Mouse (Mus musculus) liver, postnatal 0 days (tissue): ENCODE measurements at regions not wholly inside any gene's neighbourhood (a gene's known extent, or its start where the extent isn't known, plus 50 kb on each side); places are given as distances from the start of the nearest gene placed in this dataset.

Experiments used
- ATAC-seq: fragments of 200-750 bp; cut with Nextera tagmentation; 2 replicates; pipeline ENCODE4 v1.8.0; 2017; ENCODE audit warnings: mild to moderate bottlenecking, moderate library complexity
- DNase-seq: peaks from one replicate; pipeline ENCODE4 v3.0.0-alpha.2; 2016
- H3K27ac ChIP-seq: fragments of 300-500 bp; sonication (generic); 2 replicates; pipeline ENCODE4 v1.5.1; 2014; ENCODE audit warnings: antibody characterized with exemption, moderate library complexity, mild to moderate bottlenecking, low read depth
- H3K27me3 ChIP-seq: fragments of 300-500 bp; sonication (generic); 2 replicates; pipeline ENCODE4 v1.6.1; 2014; ENCODE audit warnings: low read length, control low read depth, mixed read lengths; ENCODE audit not compliant: insufficient read depth
- H3K36me3 ChIP-seq: fragments of 300-500 bp; sonication (generic); replicated peaks from 2 replicates; pipeline ENCODE4 v1.6.1; 2014; ENCODE audit warnings: mild to moderate bottlenecking, control low read depth, low read length, moderate library complexity, mixed read lengths; ENCODE audit not compliant: insufficient read depth
- H3K4me1 ChIP-seq: fragments of 300-500 bp; sonication (generic); 2 replicates; pipeline ENCODE4 v1.6.1; 2014; ENCODE audit warnings: antibody characterized with exemption, mild to moderate bottlenecking, control low read depth; ENCODE audit not compliant: insufficient read depth
- H3K4me2 ChIP-seq: fragments of 300-500 bp; sonication (generic); 2 replicates; pipeline ENCODE4 v1.6.1; 2014; ENCODE audit warnings: low read depth, mild to moderate bottlenecking, low read length, moderate library complexity, mixed read lengths
- H3K4me3 ChIP-seq: fragments of 300-500 bp; sonication (generic); 2 replicates; pipeline ENCODE4 v1.5.1; 2014; ENCODE audit warnings: low read depth, low read length
- H3K9ac ChIP-seq: fragments of 300-500 bp; sonication (generic); replicated peaks from 2 replicates; pipeline ENCODE4 v1.6.1; 2014; ENCODE audit warnings: mild to moderate bottlenecking, moderate library complexity
- H3K9me3 ChIP-seq: fragments of 300-500 bp; sonication (generic); 2 replicates; pipeline ENCODE4 v1.6.1; 2016; ENCODE audit warnings: mild to moderate bottlenecking, control low read depth, low read length, mixed read lengths
- CTCF ChIP-seq: sonication (generic); IDR thresholded peaks from 2 replicates; pipeline ENCODE4 v1.5.1; 2016; ENCODE audit warnings: antibody characterized with exemption, low read depth
- EP300 ChIP-seq: IDR thresholded peaks from 2 replicates; pipeline ENCODE4 v1.6.1; 2016; ENCODE audit warnings: antibody characterized with exemption, low read depth, mild to moderate bottlenecking
- whole genome bisulfite sequencing: fragments of 180-500 bp; shearing (Covaris S2); extraction: QIAGEN DNeasy Blood & Tissue Kit; methylation state at CpG from one replicate; pipeline ENCODE4 v1.1.7; 2014; ENCODE audit not compliant: insufficient replicate concordance; 5-methylcytosine and 5-hydroxymethylcytosine counted together

GRCm38 (mm10) chr4:137156441-137157105 lies 108.0 kb upstream of the Zbtb40 start:
- ATAC-seq (no peak), DNase-seq (no peak)
- no peak overlapping the region for H3K9ac ChIP-seq
- no peaks in the 10 kb centered on the region for H3K4me1 ChIP-seq
- no peak overlapping the region for H3K4me2 ChIP-seq
- no peak overlapping the region for H3K4me3 ChIP-seq
- peaks cover 3% of the 10 kb centered on the region for H3K9me3 ChIP-seq
- H3K27ac ChIP-seq: no peak overlapping the region
- peaks cover 8% of the 10 kb centered on the region; the same call in 1 of the 2 replicates for H3K27me3 ChIP-seq
- no peaks in the 10 kb centered on the region for H3K36me3 ChIP-seq
- 55% methylated on average over 11 of the region's 11 CpGs for WGBS
- TF ChIP-seq CTCF: no peak
- TF ChIP-seq EP300: no peak

- Histone ChIP-seq H3K4me2 (no peak overlapping the region), H3K36me3 (no peaks in the 10 kb centered on the region), H3K9me3 (peaks cover 3% of the 10 kb centered on the region), H3K4me3 (no peak overlapping the region), H3K4me1 (no peaks in the 10 kb centered on the region), H3K27ac (no peak overlapping the region), H3K9ac (no peak overlapping the region), H3K27me3 (no peaks in the 10 kb centered on the region)
- no peak for TF ChIP-seq EP300
- no peak for TF ChIP-seq CTCF
- WGBS: 80% methylated on average over 4 of the region's 4 CpGs
- DNase-seq (no peak), ATAC-seq (no peak)
Observed at GRCm38 (mm10) chr4:137148756-137149155, 100.2 kb upstream of the Zbtb40 start.

GRCm38 (mm10) chr4:137147795-137148194 lies 99.2 kb upstream of the Zbtb40 start:
- Histone ChIP-seq H3K27ac (no peak overlapping the region), H3K9me3 (peaks cover 3% of the 10 kb centered on the region), H3K4me1 (no peaks in the 10 kb centered on the region), H3K9ac (no peak overlapping the region), H3K4me2 (no peak overlapping the region), H3K27me3 (0 out of 2 replicates have a peak, but pooled peaks cover 3% of the 10 kb centered on the region), H3K4me3 (no peak overlapping the region), H3K36me3 (no peaks in the 10 kb centered on the region)
- DNase-seq (no peak), ATAC-seq (no peak)
- TF ChIP-seq CTCF (no peak), EP300 (no peak)
- 73% methylated on average over 13 of the region's 13 CpGs for WGBS

GRCm38 (mm10) chr4:137146326-137146725 lies 97.7 kb upstream of the Zbtb40 start:
- 52% methylated on average over 3 of the region's 3 CpGs for WGBS
- Histone ChIP-seq H3K9ac (no peak overlapping the region), H3K9me3 (no peaks in the 10 kb centered on the region), H3K4me2 (no peak overlapping the region), H3K4me1 (no peaks in the 10 kb centered on the region), H3K36me3 (no peaks in the 10 kb centered on the region), H3K27me3 (0 out of 2 replicates have a peak, but pooled peaks cover 3% of the 10 kb centered on the region), H3K4me3 (no peak overlapping the region), H3K27ac (no peak overlapping the region)
- no peak for DNase-seq
- TF ChIP-seq EP300 (no peak), CTCF (no peak)
- ATAC-seq: no peak

- H3K36me3 ChIP-seq: no peaks in the 10 kb centered on the region
- no peak overlapping the region for H3K27ac ChIP-seq
- H3K4me1 ChIP-seq: no peaks in the 10 kb centered on the region
- TF ChIP-seq CTCF: no peak
- TF ChIP-seq EP300: no peak
- H3K4me2 ChIP-seq: no peak overlapping the region
- no peak overlapping the region for H3K4me3 ChIP-seq
- H3K27me3 ChIP-seq: peaks cover 8% of the 10 kb centered on the region; the same call in 1 of the 2 replicates
- ATAC-seq: no peak
- no peaks in the 10 kb centered on the region for H3K9me3 ChIP-seq
- 47% methylated on average over 9 of the region's 9 CpGs for WGBS
- DNase-seq: no peak
- no peak overlapping the region for H3K9ac ChIP-seq
Observed at GRCm38 (mm10) chr4:137142316-137142715, 93.7 kb upstream of the Zbtb40 start.

- 62% methylated on average over 17 of the region's 17 CpGs for WGBS
- no peak for ATAC-seq
- H3K27ac ChIP-seq: no peak overlapping the region
- H3K9ac ChIP-seq: no peak overlapping the region
- no peaks in the 10 kb centered on the region for H3K4me1 ChIP-seq
- H3K4me2 ChIP-seq: no peak overlapping the region
- H3K36me3 ChIP-seq: no peaks in the 10 kb centered on the region
- H3K27me3 ChIP-seq: peaks cover 12% of the 10 kb centered on the region; the same call in 1 of the 2 replicates
- no peak overlapping the region for H3K4me3 ChIP-seq
- TF ChIP-seq CTCF: no peak
- no peak for TF ChIP-seq EP300
- H3K9me3 ChIP-seq: no peaks in the 10 kb centered on the region
- no peak for DNase-seq
Observed at GRCm38 (mm10) chr4:137139051-137139705, 90.6 kb upstream of the Zbtb40 start.
